ENCODE assay signal across 10 mouse cellular contexts in the genomic region with DNA sequence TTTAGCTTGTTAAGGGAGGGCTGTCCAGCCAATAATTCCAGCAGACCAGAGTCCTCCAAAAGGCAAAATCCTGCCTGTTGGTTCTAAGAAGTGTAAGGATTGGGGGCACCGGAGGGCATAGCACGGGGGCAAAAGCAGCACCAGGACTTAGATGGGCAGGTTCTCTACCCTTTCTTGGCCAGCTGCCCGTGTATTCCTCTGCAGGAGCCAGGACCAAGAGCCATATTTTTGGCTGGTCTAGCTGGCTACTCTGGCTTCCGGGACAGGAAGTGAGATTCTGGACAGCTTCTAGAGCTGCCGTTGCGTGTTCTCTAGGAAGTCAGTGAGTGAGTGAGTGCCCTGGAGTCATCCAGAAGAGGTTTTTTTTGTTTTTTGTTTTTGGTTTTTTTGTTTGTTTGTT. TPM values are rescaled to one million over a fixed set of nuclear protein-coding genes. Genes with fewer than 3 reads are reported as not detected.
DNase-seq lines count a peak whose midpoint lies in the region; ATAC-seq lines count a peak whose summit lies in the region.
"Had no signal": no experiment of that assay in that cellular context is flagged by ENCODE, and none has a peak within 500 bp of the region (broad histone marks: within the 10 kb centered on the region; RNA-seq: fewer than 3 reads in every experiment).

No protein-coding gene starts in this region.

- H3K27ac ChIP-seq in heart, embryonic 11.5 days (ENCODE audit: low read depth, low read length), result no peak overlapping the region
- no peak overlapping the region for H3K27ac ChIP-seq in hindbrain, embryonic 10.5 days
- H3K27ac ChIP-seq in hindbrain, embryonic 13.5 days, result no peak overlapping the region

- ATAC-seq in heart, embryonic 11.5 days (replicated peaks; ENCODE audit: insufficient number of reproducible peaks, low FRiP score, low TSS enrichment), result no peak
- no peak for ATAC-seq in hindbrain, embryonic 13.5 days (ENCODE audit: low FRiP score)

- peaks cover 29% of the 10 kb centered on the region for H3K4me1 ChIP-seq in heart, embryonic 11.5 days (ENCODE audit: control insufficient read depth, insufficient read depth, low read length)
- peaks cover 66% of the 10 kb centered on the region for H3K4me1 ChIP-seq in hindbrain, embryonic 10.5 days (replicated peaks)
- H3K4me1 ChIP-seq in hindbrain, embryonic 13.5 days (replicated peaks), result peaks cover 28% of the 10 kb centered on the region

- H3K36me3 ChIP-seq in heart, embryonic 11.5 days (ENCODE audit: control insufficient read depth, insufficient read depth, low read length), result no peaks in the 10 kb centered on the region
- no peaks in the 10 kb centered on the region for H3K36me3 ChIP-seq in hindbrain, embryonic 10.5 days
- H3K36me3 ChIP-seq in hindbrain, embryonic 13.5 days, result no peaks in the 10 kb centered on the region

- peaks cover 28% of the 10 kb centered on the region for H3K27me3 ChIP-seq in heart, embryonic 11.5 days (ENCODE audit: control insufficient read depth, insufficient read depth, low read length)
- H3K27me3 ChIP-seq in hindbrain, embryonic 10.5 days (ENCODE audit: insufficient read depth, poor library complexity, severe bottlenecking), result peaks cover 65% of the 10 kb centered on the region
- peaks cover 47% of the 10 kb centered on the region for H3K27me3 ChIP-seq in hindbrain, embryonic 13.5 days

- 54% methylated on average over 6 of the region's 6 CpGs for WGBS in heart, embryonic 11.5 days (ENCODE audit: insufficient replicate concordance)
- 68% methylated on average over 6 of the region's 6 CpGs for WGBS in hindbrain, embryonic 10.5 days
- WGBS in hindbrain, embryonic 13.5 days, result 77% methylated on average over 6 of the region's 6 CpGs

- no peak overlapping the region for H3K9ac ChIP-seq in heart, embryonic 11.5 days (ENCODE audit: low read depth, low read length)
- no peak overlapping the region for H3K9ac ChIP-seq in hindbrain, embryonic 13.5 days

- intact Hi-C loops in heart, postnatal 14 days (cut with DNase I), result no loop called here

- no peaks in the 10 kb centered on the region for H3K9me3 ChIP-seq in heart, embryonic 11.5 days (replicated peaks; ENCODE audit: control insufficient read depth, low read length)
- H3K9me3 ChIP-seq in hindbrain, embryonic 10.5 days, result no peaks in the 10 kb centered on the region
- no peaks in the 10 kb centered on the region for H3K9me3 ChIP-seq in hindbrain, embryonic 13.5 days

- H3K4me3 ChIP-seq in heart, embryonic 11.5 days (ENCODE audit: low read depth, low read length), result no peak overlapping the region
- no peak overlapping the region for H3K4me3 ChIP-seq in hindbrain, embryonic 10.5 days
- no peak overlapping the region for H3K4me3 ChIP-seq in hindbrain, embryonic 13.5 days

- DNase-seq in heart, adult 11 months, result peak; percentile 96
- peak; percentile 61 for DNase-seq in 416B (ENCODE audit: low read depth)
- peak; percentile 74 for DNase-seq in cerebellum, adult 11-12 months
- DNase-seq in heart, postnatal 14 days, result peak; percentile 48 to 77
- no peak for DNase-seq in spleen, postnatal 4 days (ENCODE audit: low spot score in 2 of 2)
- DNase-seq in hindbrain, embryonic 10.5 days (ENCODE audit: low spot score), result no peak
- DNase-seq: layer of hippocampus, postnatal 36 days; right cerebral cortex, postnatal 25 days had no signal

- H3K4me2 ChIP-seq in heart, embryonic 11.5 days, result no peak overlapping the region
- no peak overlapping the region for H3K4me2 ChIP-seq in hindbrain, embryonic 13.5 days

RNA-seq across cellular contexts. Expression of a gene that starts 18.3 kb away (rescaled TPM):
- polyA plus RNA-seq in heart, embryonic 11.5 days (2014; fragmentation: Nextera tagmentation; extraction: Ambion mirVana), result 0.99 and 1.0 TPM in 2 replicates
- 1 to 10 TPM; 2.8 to 4.0 TPM for total RNA-seq in heart, postnatal 14 days (2021)
- polyA plus RNA-seq in hindbrain, embryonic 10.5 days (2016; fragmentation: Nextera tagmentation; extraction: Ambion mirVana), result 3.9 and 4.6 TPM in 2 replicates
- polyA plus RNA-seq in hindbrain, embryonic 13.5 days (2015; fragmentation: Nextera tagmentation; extraction: Ambion mirVana), result 4.8 and 5.8 TPM in 2 replicates

Comparison
In these comparisons a context has a peak if more than half of its experiments do, and no peak if none do; other contexts are left out.
1. DNase-seq: peak in heart, adult 11 months (single experiment), 416B (single experiment), cerebellum, adult 11-12 months (single experiment) and heart, postnatal 14 days (2 of 2); none in spleen, postnatal 4 days (0 of 2) and hindbrain, embryonic 10.5 days (single experiment).